Mouse (Mus musculus) intestine, embryonic 16.5 days (tissue): ENCODE measurements around the gene Boc. TPM values are rescaled to one million over a fixed set of nuclear protein-coding genes. Genes with fewer than 3 reads are reported as not detected.

Source experiments
- ATAC-seq: fragments of 200-750 bp; cut with Nextera tagmentation; 2 replicates; pipeline ENCODE4 v1.8.0; 2017; ENCODE audit warnings: moderate TSS enrichment, moderate library complexity
- H3K27ac ChIP-seq: fragments of 300-500 bp; sonication (generic); 2 replicates; pipeline ENCODE4 v1.5.1; 2014; ENCODE audit warnings: mild to moderate bottlenecking, low read length
- H3K27me3 ChIP-seq: fragments of 300-500 bp; sonication (generic); replicated peaks from 2 replicates; pipeline ENCODE4 v1.6.1; 2014; ENCODE audit warnings: low read length, control low read depth, mixed read lengths; ENCODE audit not compliant: control insufficient read depth, insufficient read depth
- H3K36me3 ChIP-seq: fragments of 300-500 bp; sonication (generic); 2 replicates; pipeline ENCODE4 v1.6.1; 2014; ENCODE audit warnings: low read length, control low read depth; ENCODE audit not compliant: control insufficient read depth, insufficient read depth
- H3K4me1 ChIP-seq: fragments of 300-500 bp; sonication (generic); 2 replicates; pipeline ENCODE4 v1.6.1; 2014; ENCODE audit warnings: low read length, control low read depth, mixed read lengths; ENCODE audit not compliant: control insufficient read depth, insufficient read depth
- H3K4me2 ChIP-seq: fragments of 300-500 bp; sonication (generic); 2 replicates; pipeline ENCODE4 v1.6.1; 2014; ENCODE audit warnings: low read depth, low read length, control low read depth
- H3K4me3 ChIP-seq: fragments of 300-500 bp; sonication (generic); 2 replicates; pipeline ENCODE4 v1.5.1; 2014; ENCODE audit warnings: mild to moderate bottlenecking, low read length
- H3K9ac ChIP-seq: fragments of 300-500 bp; sonication (generic); 2 replicates; pipeline ENCODE4 v1.6.1; 2014; ENCODE audit warnings: low read depth, low read length
- H3K9me3 ChIP-seq: fragments of 300-500 bp; sonication (generic); 2 replicates; pipeline ENCODE4 v1.6.1; 2016; ENCODE audit warnings: low read length, control low read depth; ENCODE audit not compliant: control insufficient read depth
- WGBS: fragments of 180-500 bp; shearing (Covaris S2); extraction: QIAGEN DNeasy Blood & Tissue Kit; methylation state at CpG from one replicate; pipeline ENCODE4 v1.1.7; 2014; 5-methylcytosine and 5-hydroxymethylcytosine counted together
- polyA plus RNA-seq: library from polyadenylated mRNA; unstranded; fragments of >200 nt; fragmentation: Nextera tagmentation; extraction: Ambion mirVana; gene quantifications from 2 replicates; pipeline ENCODE4 v1.2.1, GENCODE M21; 2015

The Boc gene
- polyA plus RNA-seq, 1 experiment from 2014 or later, result 8.3 TPM

DNA sequence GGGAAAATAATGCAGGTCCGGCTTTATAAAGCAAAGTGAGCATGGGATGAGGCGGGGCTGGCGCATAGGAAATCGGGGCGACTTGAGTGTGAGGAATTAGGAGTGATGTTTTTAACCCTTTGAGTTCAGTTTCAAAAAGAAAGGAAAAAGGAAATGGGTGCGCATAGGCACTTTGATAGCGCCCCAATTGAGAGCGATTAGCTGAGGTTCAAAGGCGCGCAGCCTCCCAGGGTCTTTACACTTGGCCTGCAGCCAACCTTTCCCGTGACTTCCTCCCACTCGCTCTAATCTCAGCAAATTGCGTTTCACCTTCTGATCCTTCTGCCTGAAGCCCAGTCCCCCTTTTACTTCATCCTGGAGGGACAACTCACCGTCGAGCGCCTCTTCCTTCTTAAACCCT, 25.8 kb downstream of the Boc start:
- 67% methylated on average over 16 of the region's 16 CpGs for WGBS
- Histone ChIP-seq H3K4me2 (no peak overlapping the region), H3K36me3 (no peaks in the 10 kb centered on the region), H3K4me1 (peaks cover 14% of the 10 kb centered on the region), H3K27ac (no peak overlapping the region), H3K9me3 (no peaks in the 10 kb centered on the region), H3K27me3 (no peaks in the 10 kb centered on the region), H3K9ac (no peak overlapping the region), H3K4me3 (no peak overlapping the region)
- no peak for ATAC-seq

DNA sequence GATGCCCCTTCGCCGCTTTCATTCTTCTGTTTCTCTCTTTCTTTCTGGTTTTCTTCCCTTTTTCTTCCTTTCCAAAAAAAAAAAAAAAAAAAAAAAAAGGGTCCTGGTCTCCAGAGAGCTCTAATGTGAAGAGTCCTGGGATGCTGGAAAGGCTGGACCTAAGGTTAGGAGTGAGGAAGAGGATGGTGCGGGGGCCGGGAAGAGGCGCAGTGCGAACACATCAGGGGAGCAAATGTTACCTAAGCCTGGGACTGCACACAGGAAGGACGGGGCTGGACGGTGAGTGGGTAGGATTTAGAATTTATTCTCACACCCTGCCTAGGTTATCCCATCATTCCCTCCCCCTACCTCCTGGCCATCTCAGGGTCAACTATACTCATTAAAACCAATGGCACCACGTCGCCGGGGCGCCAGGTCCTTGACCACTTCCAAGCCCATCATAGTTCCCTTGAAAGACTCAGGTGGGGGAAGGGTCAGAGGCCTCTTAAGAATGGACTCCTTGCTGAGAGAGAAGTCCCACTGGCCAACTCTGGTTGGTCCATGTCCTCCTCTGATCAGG, 27.4 kb downstream of the Boc start:
- H3K4me1 ChIP-seq, result peaks cover 18% of the 10 kb centered on the region
- H3K9me3 ChIP-seq, result no peaks in the 10 kb centered on the region
- H3K9ac ChIP-seq, result no peak overlapping the region
- H3K27me3 ChIP-seq, result no peaks in the 10 kb centered on the region
- no peak overlapping the region for H3K27ac ChIP-seq
- no peak overlapping the region; the same call in 1 of the 2 replicates for H3K4me3 ChIP-seq
- peak overlapping the region; percentile 33 for H3K4me2 ChIP-seq
- ATAC-seq, result 0 out of 2 replicates have a peak, but pooled peaks have one; percentile 35
- no peaks in the 10 kb centered on the region for H3K36me3 ChIP-seq
- WGBS, result 50% methylated on average over 12 of the region's 12 CpGs

DNA sequence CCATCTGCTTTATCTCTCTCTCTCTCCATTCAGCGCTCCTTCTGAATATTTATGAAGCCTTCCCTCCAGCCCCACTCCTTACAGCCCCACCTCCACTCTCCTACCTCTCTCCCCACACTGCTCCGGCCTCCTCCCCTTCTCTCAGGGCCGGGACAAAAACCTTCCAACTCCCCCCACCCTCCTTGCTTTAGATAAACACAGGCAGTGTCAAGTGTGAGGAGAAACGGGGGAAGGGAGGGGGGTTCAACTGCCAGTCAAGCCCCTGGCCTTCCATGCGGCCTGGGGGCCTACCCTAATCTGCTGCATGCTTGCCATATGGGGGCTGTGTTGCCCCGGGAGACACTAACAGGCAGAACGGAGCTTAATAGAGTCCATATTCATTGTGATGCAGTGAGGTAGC, 27.9 kb downstream of the Boc start:
- H3K36me3 ChIP-seq, result no peaks in the 10 kb centered on the region
- peak overlapping the region; percentile 33 for H3K4me2 ChIP-seq
- peak overlapping the region; percentile 11; the same call in 1 of the 2 replicates for H3K4me3 ChIP-seq
- peaks cover 18% of the 10 kb centered on the region for H3K4me1 ChIP-seq
- H3K27ac ChIP-seq, result peak overlapping the region; percentile 41; the same call in 1 of the 2 replicates
- 7% methylated on average over 7 of the region's 7 CpGs for WGBS
- peak overlapping the region; percentile 43; the same call in 1 of the 2 replicates for H3K9ac ChIP-seq
- peak; percentile 60; the same call in 1 of the 2 replicates for ATAC-seq
- no peaks in the 10 kb centered on the region for H3K9me3 ChIP-seq
- H3K27me3 ChIP-seq, result no peaks in the 10 kb centered on the region

DNA sequence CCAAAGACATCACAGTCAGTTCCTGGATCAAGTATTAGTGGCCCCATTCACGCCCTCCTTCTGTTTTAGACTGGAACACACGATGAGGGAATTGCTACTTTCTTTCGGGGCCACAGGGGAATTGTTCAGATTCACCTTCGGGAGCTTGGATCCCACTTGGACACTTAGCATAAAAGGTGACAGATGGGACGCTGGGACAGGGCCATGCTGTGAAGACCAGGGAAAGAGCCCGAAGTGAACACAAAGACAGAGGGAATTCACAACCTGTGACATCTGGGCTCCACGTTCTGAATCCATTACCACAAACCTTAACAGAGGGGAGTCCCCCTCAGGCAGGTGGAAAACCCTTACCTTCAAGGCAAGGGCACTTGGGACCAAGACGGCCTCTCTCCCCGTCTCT, 28.5 kb downstream of the Boc start:
- 47% methylated on average over 9 of the region's 9 CpGs for WGBS
- Histone ChIP-seq H3K4me3 (no peak overlapping the region), H3K9ac (no peak overlapping the region; the same call in 1 of the 2 replicates), H3K36me3 (no peaks in the 10 kb centered on the region), H3K4me2 (no peak overlapping the region), H3K27ac (no peak overlapping the region), H3K4me1 (peaks cover 18% of the 10 kb centered on the region), H3K27me3 (no peaks in the 10 kb centered on the region), H3K9me3 (no peaks in the 10 kb centered on the region)
- no peak for ATAC-seq

- no peak for ATAC-seq
- H3K4me2 ChIP-seq, result no peak overlapping the region
- no peak overlapping the region for H3K4me3 ChIP-seq
- no peaks in the 10 kb centered on the region for H3K9me3 ChIP-seq
- no peak overlapping the region for H3K27ac ChIP-seq
- no peaks in the 10 kb centered on the region for H3K27me3 ChIP-seq
- H3K4me1 ChIP-seq, result peaks cover 18% of the 10 kb centered on the region
- no peak overlapping the region for H3K9ac ChIP-seq
- WGBS, result 52% methylated on average over 8 of the region's 8 CpGs
- no peaks in the 10 kb centered on the region for H3K36me3 ChIP-seq
These were observed 29.0 kb downstream of the Boc start for GRCm38 (mm10) chr16:44529691-44530090.

DNA sequence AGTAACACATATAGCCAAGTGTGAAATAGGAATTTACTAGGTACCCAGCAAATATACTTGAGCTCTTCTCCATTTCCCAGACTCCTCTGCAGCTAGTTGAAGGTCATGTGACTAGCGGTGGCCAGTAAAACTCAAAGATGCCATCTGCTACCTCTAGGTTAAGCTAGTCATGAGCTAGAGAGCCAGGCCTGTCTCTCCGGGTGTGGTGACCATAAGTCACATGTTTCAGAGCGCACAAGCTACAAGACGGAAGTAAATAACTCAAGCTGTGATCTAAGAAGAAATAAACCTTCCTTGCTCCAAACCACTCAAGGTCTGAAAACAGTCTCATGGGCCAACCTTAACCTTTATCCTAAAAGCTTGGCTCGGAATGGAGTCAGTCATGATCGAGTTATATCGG, 29.7 kb downstream of the Boc start:
- no peaks in the 10 kb centered on the region for H3K9me3 ChIP-seq
- ATAC-seq, result no peak
- no peak overlapping the region for H3K4me3 ChIP-seq
- no peak overlapping the region for H3K9ac ChIP-seq
- no peaks in the 10 kb centered on the region for H3K36me3 ChIP-seq
- 90% methylated on average over 7 of the region's 7 CpGs for WGBS
- no peaks in the 10 kb centered on the region for H3K27me3 ChIP-seq
- H3K4me2 ChIP-seq, result no peak overlapping the region
- peaks cover 18% of the 10 kb centered on the region for H3K4me1 ChIP-seq
- no peak overlapping the region for H3K27ac ChIP-seq

DNA sequence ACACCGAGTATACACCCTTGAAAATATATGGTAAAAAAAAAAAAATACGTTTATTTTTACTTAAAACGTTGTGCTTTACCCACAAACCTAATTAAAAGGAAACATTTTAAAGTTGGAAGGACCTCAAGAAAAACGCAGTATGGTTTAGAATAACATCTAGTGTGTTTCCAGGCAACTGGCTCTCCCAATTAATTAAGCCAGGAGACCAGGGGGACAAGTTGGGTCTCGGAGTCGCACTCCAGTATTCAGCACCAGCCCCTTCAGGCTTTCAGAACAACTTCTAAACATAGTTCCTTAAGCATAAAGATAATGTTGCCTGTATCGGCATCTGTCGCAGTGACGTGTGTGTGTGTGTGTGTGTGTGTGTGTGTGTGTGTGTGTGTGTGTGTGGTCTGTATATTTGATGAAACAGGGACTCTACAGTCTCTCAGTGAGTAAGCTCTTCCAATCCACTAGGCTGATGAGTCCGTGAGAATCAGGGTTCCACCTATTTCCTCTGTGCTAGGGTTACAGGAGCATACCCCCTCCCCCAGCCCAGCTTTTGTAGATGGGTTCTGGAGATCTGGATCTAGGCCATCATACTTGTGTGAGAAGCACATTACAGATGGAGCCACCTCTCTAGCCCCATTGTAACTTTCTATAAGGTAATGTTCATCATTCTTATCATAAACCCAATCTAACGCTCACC, 31.3 kb downstream of the Boc start:
- H3K27me3 ChIP-seq, result no peaks in the 10 kb centered on the region
- no peaks in the 10 kb centered on the region for H3K9me3 ChIP-seq
- 51% methylated on average over 11 of the region's 11 CpGs for WGBS
- H3K27ac ChIP-seq, result no peak overlapping the region
- peaks cover 18% of the 10 kb centered on the region for H3K4me1 ChIP-seq
- H3K36me3 ChIP-seq, result no peaks in the 10 kb centered on the region
- no peak overlapping the region for H3K9ac ChIP-seq
- no peak overlapping the region for H3K4me3 ChIP-seq
- no peak overlapping the region for H3K4me2 ChIP-seq
- no peak for ATAC-seq

DNA sequence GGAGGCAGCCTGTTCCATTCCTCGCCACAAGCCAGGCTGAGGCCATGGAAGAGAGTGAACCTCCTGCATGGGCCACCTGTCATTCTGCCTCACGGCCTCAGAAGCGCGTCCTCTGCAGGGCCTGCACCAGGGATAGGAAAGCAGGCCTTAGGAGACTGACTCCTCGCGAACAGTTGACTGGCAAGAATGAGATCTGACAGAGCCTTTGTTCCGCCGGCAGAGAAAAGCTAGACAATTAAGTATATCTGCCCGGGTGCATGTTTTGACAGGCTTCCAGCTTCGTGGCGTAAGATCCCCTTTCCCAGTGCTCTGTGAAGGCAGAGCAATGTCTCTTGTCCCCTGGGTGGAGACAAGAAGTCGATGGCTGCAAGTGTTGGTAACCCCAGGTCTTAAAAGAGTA, 32.0 kb downstream of the Boc start:
- no peak for ATAC-seq
- Histone ChIP-seq H3K4me1 (peaks cover 18% of the 10 kb centered on the region), H3K4me2 (no peak overlapping the region), H3K4me3 (no peak overlapping the region), H3K27ac (peak overlapping the region; percentile 27; the same call in 1 of the 2 replicates), H3K36me3 (no peaks in the 10 kb centered on the region), H3K9ac (no peak overlapping the region), H3K27me3 (no peaks in the 10 kb centered on the region), H3K9me3 (no peaks in the 10 kb centered on the region)
- WGBS, result 31% methylated on average over 12 of the region's 12 CpGs

GRCm38 (mm10) chr16:44526044-44526443, 32.7 kb downstream of the Boc start:
- no peaks in the 10 kb centered on the region for H3K36me3 ChIP-seq
- H3K9me3 ChIP-seq, result no peaks in the 10 kb centered on the region
- no peak for ATAC-seq
- 81% methylated on average over 1 of the region's 1 CpGs for WGBS
- H3K27ac ChIP-seq, result no peak overlapping the region
- H3K4me1 ChIP-seq, result peaks cover 12% of the 10 kb centered on the region
- no peak overlapping the region for H3K9ac ChIP-seq
- no peaks in the 10 kb centered on the region for H3K27me3 ChIP-seq
- H3K4me2 ChIP-seq, result no peak overlapping the region
- no peak overlapping the region for H3K4me3 ChIP-seq
